Mouse (Mus musculus) liver, embryonic 11.5 days (tissue): ENCODE results near the gene Mettl6. TPM values are rescaled to one million over a fixed set of nuclear protein-coding genes. Genes with fewer than 3 reads are reported as not detected.

ENCODE experiments used
- ATAC-seq: fragments of 200-750 bp; cut with Nextera tagmentation; replicated peaks from 2 replicates; pipeline ENCODE4 v1.8.0; 2017; ENCODE audit warnings: moderate number of reproducible peaks, mild to moderate bottlenecking, moderate TSS enrichment, moderate library complexity; ENCODE audit not compliant: low FRiP score
- DNase-seq: peaks from one replicate; pipeline ENCODE4 v3.0.0-alpha.2; 2017; ENCODE audit warnings: low spot score
- H3K27ac ChIP-seq: fragments of 300-500 bp; sonication (generic); 2 replicates; pipeline ENCODE4 v1.5.1; 2014; ENCODE audit warnings: mild to moderate bottlenecking, low read depth, low read length, control low read depth
- H3K27me3 ChIP-seq: fragments of 300-500 bp; sonication (generic); replicated peaks from 2 replicates; pipeline ENCODE4 v1.6.1; 2014; ENCODE audit warnings: low read length, mixed read lengths; ENCODE audit not compliant: control insufficient read depth, insufficient read depth
- H3K36me3 ChIP-seq: fragments of 300-500 bp; sonication (generic); 2 replicates; pipeline ENCODE4 v1.6.1; 2014; ENCODE audit warnings: mild to moderate bottlenecking, low read length, moderate library complexity, mixed read lengths; ENCODE audit not compliant: control insufficient read depth, insufficient read depth
- H3K4me1 ChIP-seq: fragments of 300-500 bp; sonication (generic); replicated peaks from 2 replicates; pipeline ENCODE4 v1.6.1; 2014; ENCODE audit warnings: low read length, mixed read lengths; ENCODE audit not compliant: control insufficient read depth, insufficient read depth
- H3K4me2 ChIP-seq: fragments of 300-500 bp; sonication (generic); 2 replicates; pipeline ENCODE4 v1.6.1; 2014; ENCODE audit warnings: mild to moderate bottlenecking, control low read depth, moderate library complexity
- H3K4me3 ChIP-seq: fragments of 300-500 bp; sonication (generic); 2 replicates; pipeline ENCODE4 v1.5.1; 2014; ENCODE audit warnings: low read depth, low read length, control low read depth
- H3K9ac ChIP-seq: fragments of 300-500 bp; sonication (generic); 2 replicates; pipeline ENCODE4 v1.6.1; 2014; ENCODE audit warnings: low read depth, low read length, control low read depth
- H3K9me3 ChIP-seq: fragments of 300-500 bp; sonication (generic); 2 replicates; pipeline ENCODE4 v1.6.1; 2016; ENCODE audit warnings: low read length, inconsistent platforms, mixed read lengths; ENCODE audit not compliant: control insufficient read depth
- whole genome bisulfite sequencing: fragments of 180-500 bp; shearing (Covaris S2); extraction: QIAGEN DNeasy Blood & Tissue Kit; methylation state at CpG from one replicate; pipeline ENCODE4 v1.1.7; 2014; 5-methylcytosine and 5-hydroxymethylcytosine counted together
- polyA plus RNA-seq: library from polyadenylated mRNA; unstranded; fragments of >200 nt; fragmentation: Nextera tagmentation; extraction: Ambion mirVana; gene quantifications from 2 replicates; pipeline ENCODE4 v1.2.1, GENCODE M21; 2014

Gene Mettl6
- polyA plus RNA-seq, 1 experiment from 2014 or later: 60.9 TPM

DNA sequence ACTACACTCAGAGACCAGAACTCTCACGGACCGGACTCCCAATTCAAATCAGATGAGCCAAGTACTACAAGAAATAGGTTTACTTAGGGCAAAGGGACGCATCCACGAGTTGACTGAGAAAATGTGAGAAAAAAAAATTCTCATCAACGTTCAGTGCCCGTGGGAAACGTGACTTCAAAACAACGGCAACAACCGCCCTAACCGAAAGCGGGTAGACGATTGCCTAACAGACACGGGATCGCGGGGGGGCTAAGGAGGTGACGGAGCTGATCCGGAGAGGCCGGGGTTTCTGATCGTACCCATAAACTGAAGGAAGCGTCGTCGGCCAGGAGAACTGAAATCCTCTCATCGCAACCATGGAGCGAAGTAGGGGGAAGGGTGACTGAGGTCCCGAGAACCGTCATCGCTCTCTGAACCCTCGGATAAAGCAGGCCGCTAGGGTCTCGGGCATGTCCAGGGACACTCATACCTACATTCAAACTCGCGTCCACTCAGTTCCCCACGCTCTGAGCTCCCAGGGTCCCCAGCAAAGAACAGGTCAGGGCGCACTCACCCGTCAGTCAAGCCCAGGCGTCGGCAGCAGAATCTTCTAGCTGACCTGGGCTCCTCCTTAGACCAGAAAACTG, 378 bp downstream of the Mettl6 start, which contains the start of gene Eaf1:
Eaf1 (plus strand) TSS at position 51 of the 626 bp plus-strand sequence.
- peak within 1 kb of the TSS; percentile 93 for H3K4me3 ChIP-seq
- DNase-seq (no peak), ATAC-seq (peak; percentile 32)
- peak within 1 kb of the TSS; percentile 87 for H3K27ac ChIP-seq
- WGBS: 1% methylated on average over 37 of the region's 37 CpGs
- H3K9me3 ChIP-seq: no peaks in the 10 kb centered on the region
- peak within 1 kb of the TSS; percentile 96 for H3K4me2 ChIP-seq
- H3K9ac ChIP-seq: peak within 1 kb of the TSS; percentile 90
- peaks cover 21% of the 10 kb centered on the region for H3K4me1 ChIP-seq
- H3K36me3 ChIP-seq: peaks cover 10% of the 10 kb centered on the region
- H3K27me3 ChIP-seq: no peaks in the 10 kb centered on the region

DNA sequence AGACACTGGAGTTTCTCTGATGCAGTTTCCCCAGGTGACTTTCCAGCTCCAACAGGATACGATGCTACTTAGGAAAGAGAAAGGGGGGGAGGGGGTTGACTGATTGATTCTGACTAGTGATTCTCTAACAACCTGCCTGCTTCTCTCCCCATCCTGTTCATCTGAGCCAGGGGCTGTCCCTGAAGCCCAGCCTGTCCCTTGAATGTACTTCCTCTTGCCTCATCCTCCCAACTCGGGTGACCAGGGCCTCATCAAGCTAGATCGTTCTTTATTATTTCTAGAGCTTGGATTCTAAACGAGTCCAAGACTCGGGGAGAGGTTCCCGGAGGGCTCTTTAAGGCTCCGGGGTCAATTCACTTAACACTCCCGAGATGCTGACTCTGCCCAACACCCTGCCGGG, 939 bp downstream of the Mettl6 start:
- peak overlapping the region; percentile 96 for H3K4me2 ChIP-seq
- no peaks in the 10 kb centered on the region for H3K9me3 ChIP-seq
- peak overlapping the region; percentile 90 for H3K9ac ChIP-seq
- ATAC-seq (no peak), DNase-seq (no peak)
- H3K4me1 ChIP-seq: peaks cover 21% of the 10 kb centered on the region
- no peaks in the 10 kb centered on the region for H3K27me3 ChIP-seq
- H3K4me3 ChIP-seq: peak overlapping the region; percentile 93
- WGBS: 29% methylated on average over 9 of the region's 9 CpGs
- 0 out of 2 replicates have a peak overlapping the region, but pooled peaks have one; percentile 47 for H3K27ac ChIP-seq
- H3K36me3 ChIP-seq: peaks cover 8% of the 10 kb centered on the region

DNA sequence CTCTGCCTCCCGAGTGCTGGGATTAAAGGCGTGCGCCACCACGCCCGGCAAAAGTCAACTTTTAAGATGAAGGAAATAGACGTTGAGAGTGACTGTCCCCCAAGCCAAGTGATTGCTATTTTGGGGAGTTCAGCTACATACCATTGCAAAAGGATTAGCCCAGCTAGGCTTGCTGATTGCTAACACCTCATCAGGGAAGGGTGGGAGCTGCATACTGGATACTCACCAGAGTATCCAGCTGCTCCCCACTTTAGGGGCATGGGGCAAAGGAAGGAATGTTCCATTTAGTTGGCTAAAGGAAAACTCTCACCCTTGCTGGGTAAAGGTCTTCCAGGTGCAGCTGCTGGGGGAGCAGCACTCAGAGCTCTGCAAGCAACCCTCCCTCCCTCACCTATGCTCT, 6.8 kb downstream of the Mettl6 start:
- H3K36me3 ChIP-seq: peaks cover 41% of the 10 kb centered on the region
- 90% methylated on average over 6 of the region's 6 CpGs for WGBS
- H3K9me3 ChIP-seq: no peaks in the 10 kb centered on the region

DNA sequence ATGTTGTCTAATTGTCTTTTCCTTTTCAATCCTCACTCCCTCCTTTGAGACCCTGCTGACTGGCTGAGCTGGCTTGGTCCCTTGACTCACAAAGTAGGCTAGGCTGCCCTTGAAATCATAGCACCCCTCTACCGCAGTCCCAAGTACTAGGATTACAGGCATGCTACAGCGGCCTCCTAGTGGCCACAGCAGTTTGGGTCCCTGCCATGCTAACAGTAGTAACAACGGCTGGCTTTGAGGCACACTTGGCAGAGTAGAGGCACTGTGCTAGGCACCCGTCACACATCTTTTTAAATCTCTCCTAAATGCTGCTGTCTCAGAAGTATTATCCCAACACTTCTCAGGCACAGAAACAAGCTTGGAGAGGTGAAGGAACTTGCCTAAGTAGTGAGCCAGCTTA, 8.4 kb downstream of the Mettl6 start:
- H3K36me3 ChIP-seq: peaks cover 52% of the 10 kb centered on the region
- 83% methylated on average over 4 of the region's 4 CpGs for WGBS

More for the DNA sequence above, 6.8 kb downstream of the Mettl6 start:
- Histone ChIP-seq H3K4me2 (no peak overlapping the region), H3K27me3 (no peaks in the 10 kb centered on the region), H3K4me1 (no peaks in the 10 kb centered on the region), H3K4me3 (no peak overlapping the region), H3K9ac (no peak overlapping the region), H3K27ac (no peak overlapping the region)
- no peak for ATAC-seq
- DNase-seq: no peak

DNA sequence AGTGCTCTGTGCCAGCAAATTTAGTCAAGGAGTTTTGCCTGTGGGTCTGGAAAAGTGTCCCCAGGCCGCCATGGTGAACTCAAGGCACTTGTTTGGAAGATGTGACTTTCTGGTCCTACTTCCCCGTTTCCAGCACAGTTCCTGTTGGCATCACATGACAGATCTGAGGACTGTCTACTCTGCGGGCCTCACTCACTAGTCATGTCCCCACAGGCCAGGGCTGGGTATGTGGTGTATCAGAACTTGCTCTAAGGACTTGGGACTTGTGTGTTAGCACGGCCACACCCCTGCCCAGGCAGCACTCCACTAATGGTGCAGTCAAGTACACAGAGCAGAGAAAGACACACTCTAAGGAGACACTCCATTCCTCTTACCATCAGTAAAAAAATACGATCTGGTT, 12.4 kb downstream of the Mettl6 start:
- no peak overlapping the region for H3K4me2 ChIP-seq
- ATAC-seq: no peak
- H3K9me3 ChIP-seq: no peaks in the 10 kb centered on the region
- H3K27ac ChIP-seq: no peak overlapping the region
- no peaks in the 10 kb centered on the region for H3K4me1 ChIP-seq
- WGBS: 82% methylated on average over 5 of the region's 5 CpGs
- no peak overlapping the region for H3K4me3 ChIP-seq
- H3K27me3 ChIP-seq: no peaks in the 10 kb centered on the region
- H3K9ac ChIP-seq: no peak overlapping the region
- H3K36me3 ChIP-seq: peaks cover 53% of the 10 kb centered on the region
- DNase-seq: no peak

More for the DNA sequence above, 8.4 kb downstream of the Mettl6 start:
- Histone ChIP-seq H3K4me1 (no peaks in the 10 kb centered on the region), H3K27ac (no peak overlapping the region), H3K4me3 (no peak overlapping the region), H3K4me2 (no peak overlapping the region), H3K27me3 (no peaks in the 10 kb centered on the region), H3K9ac (no peak overlapping the region), H3K9me3 (no peaks in the 10 kb centered on the region)
- DNase-seq: no peak
- ATAC-seq: no peak

DNA sequence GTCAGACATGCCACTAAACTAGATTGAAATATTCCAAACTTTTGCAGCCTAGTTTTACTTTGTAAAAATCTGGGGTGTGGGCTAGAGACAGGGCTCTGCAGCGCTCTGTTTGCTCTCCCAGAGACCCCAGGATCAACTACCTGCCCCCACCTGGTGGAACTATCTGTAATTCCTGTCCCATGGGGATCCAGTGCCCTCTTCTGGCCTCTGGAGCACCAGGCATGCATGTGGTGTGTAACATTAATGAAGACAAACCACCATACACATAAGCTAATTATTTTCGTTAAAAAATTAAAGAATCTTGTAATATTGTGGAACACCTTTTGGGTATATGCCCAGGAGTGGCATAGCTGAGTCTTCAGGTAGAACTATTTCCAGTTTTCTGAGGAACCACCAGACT, 21.5 kb downstream of the Mettl6 start:
- Histone ChIP-seq H3K4me1 (no peaks in the 10 kb centered on the region), H3K27me3 (no peaks in the 10 kb centered on the region), H3K4me3 (no peak overlapping the region), H3K9me3 (no peaks in the 10 kb centered on the region), H3K36me3 (no peaks in the 10 kb centered on the region; the same call in 1 of the 2 replicates), H3K27ac (no peak overlapping the region), H3K9ac (no peak overlapping the region), H3K4me2 (no peak overlapping the region)
- WGBS: 84% methylated on average over 2 of the region's 2 CpGs
- no peak for DNase-seq
- no peak for ATAC-seq

DNA sequence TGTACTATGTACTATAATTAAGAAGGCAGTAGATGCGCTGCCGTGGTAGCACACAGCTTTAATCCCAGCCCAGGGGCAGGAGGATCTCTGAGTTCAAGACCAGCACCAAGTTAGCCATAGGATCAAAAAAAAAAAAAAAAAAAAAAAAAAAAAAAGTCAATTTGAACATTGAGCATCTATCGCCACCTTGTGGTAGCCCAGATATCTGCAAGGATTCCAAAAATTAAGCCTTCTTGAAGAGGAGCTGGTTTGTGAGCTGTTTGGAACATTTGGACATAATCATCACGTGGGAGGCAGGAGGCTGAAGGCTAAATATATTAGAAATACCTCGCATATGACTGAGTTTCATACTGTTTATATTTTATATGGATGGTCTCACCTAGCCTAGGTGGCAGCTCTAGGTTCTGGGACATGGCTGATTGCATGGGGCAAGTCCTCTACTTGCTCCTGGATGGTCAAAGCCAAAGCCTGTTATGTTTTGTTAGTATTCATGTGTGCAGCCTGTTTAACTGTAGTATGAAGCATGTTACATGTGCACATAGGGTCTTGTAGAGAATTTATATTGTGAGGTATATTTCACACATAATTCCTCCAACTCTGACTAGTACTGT, 22.3 kb downstream of the Mettl6 start:
- no peak overlapping the region for H3K9ac ChIP-seq
- H3K27me3 ChIP-seq: no peaks in the 10 kb centered on the region
- 4% methylated on average over 5 of the region's 5 CpGs for WGBS
- no peaks in the 10 kb centered on the region for H3K36me3 ChIP-seq
- no peak overlapping the region for H3K4me2 ChIP-seq
- no peaks in the 10 kb centered on the region for H3K4me1 ChIP-seq
- no peak overlapping the region for H3K4me3 ChIP-seq
- no peak overlapping the region for H3K27ac ChIP-seq
- H3K9me3 ChIP-seq: no peaks in the 10 kb centered on the region
- no peak for DNase-seq
- no peak for ATAC-seq

DNA sequence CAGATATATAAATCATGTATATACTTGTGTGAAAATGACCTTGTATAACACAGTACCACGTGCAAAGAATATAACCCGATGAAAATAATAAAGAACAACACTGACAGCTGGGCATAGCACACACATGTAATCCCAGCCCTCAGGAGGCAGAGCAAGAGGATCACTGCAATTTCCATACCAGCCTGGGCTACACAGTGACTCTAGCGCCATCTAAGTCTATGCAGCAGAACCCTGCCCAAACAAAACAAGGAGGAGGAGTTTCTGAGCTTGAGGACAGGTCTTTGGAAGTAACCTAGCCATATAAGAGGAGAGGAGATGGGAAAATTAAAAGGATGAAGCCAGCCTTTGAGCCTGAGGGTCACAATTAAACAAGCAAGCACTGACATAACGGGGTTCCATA, 25.1 kb downstream of the Mettl6 start:
- DNase-seq (no peak), ATAC-seq (no peak)
- WGBS: 49% methylated on average over 4 of the region's 4 CpGs

DNA sequence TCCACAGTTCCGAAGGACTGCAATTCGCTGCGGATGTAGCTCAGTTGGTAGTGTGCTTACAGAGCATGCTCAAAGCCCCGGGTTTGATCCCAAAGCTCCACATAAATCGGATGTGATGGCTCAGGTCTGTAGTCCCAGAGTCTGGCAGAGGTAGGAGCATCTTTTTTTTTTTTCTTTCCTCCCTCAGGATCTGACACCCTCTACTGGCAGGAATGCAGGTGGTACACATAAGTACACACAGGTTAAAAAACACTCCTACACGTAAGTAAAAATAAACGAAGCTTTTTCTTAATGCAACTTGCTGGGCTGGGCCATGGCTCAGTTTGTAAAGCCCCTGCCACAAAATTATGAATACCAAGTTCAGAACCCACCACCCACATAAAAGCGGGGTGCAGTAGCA, 30.7 kb downstream of the Mettl6 start:
- 63% methylated on average over 8 of the region's 8 CpGs for WGBS
- Histone ChIP-seq H3K9ac (no peak overlapping the region), H3K4me2 (no peak overlapping the region), H3K4me3 (no peak overlapping the region), H3K9me3 (no peaks in the 10 kb centered on the region), H3K4me1 (no peaks in the 10 kb centered on the region), H3K27ac (no peak overlapping the region), H3K36me3 (no peaks in the 10 kb centered on the region), H3K27me3 (no peaks in the 10 kb centered on the region)
- ATAC-seq (no peak), DNase-seq (no peak)

More for the DNA sequence above, 25.1 kb downstream of the Mettl6 start:
- no peak overlapping the region for H3K4me3 ChIP-seq
- H3K9ac ChIP-seq: no peak overlapping the region
- H3K9me3 ChIP-seq: no peaks in the 10 kb centered on the region
- no peaks in the 10 kb centered on the region for H3K36me3 ChIP-seq
- no peak overlapping the region for H3K4me2 ChIP-seq
- no peak overlapping the region for H3K27ac ChIP-seq
- no peaks in the 10 kb centered on the region for H3K27me3 ChIP-seq
- H3K4me1 ChIP-seq: no peaks in the 10 kb centered on the region
